Mouse (Mus musculus): ENCODE data around the gene Gm13090.

DNA sequence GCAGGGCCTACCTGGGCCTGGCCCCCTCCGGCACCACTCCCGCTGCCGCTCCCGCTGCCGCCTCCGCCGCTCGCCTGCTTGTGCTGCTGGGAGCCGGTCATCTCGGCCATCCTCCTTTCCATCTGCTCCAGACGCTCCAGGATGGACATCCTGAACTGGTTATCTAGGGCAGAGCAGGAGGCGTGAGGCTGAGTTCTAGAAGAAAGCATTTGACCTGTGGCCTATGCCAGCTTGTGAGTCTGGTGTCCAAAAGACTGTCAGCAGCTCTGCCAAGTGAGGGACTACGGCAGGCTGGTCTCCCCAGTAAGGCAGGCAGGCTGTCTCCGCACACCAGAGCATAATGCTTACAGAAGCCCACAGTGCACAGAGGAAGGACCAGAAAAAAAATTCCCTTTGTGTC lies 551 bp upstream of the Gm13090 start:
- TF ChIP-seq CTCF (IDR thresholded peaks at IDR 0.05; ENCODE audit: low read depth), result no peak
- no peak for TF ChIP-seq EP300 (IDR thresholded peaks at IDR 0.05; ENCODE audit: low read depth)

All from heart, postnatal 0 days (tissue).